Mouse (Mus musculus): ENCODE data around the gene Maz.

Gene Maz

GRCm38 (mm10) chr7:127021563-127022527 is 5.0 kb downstream of the Maz start:
- DNase-seq (ENCODE audit: low read depth, low spot score) = no peak

- DNase-seq (ENCODE audit: low read depth, low spot score) = no peak
These were observed 5.8 kb downstream of the Maz start, which contains the start of the genes Gm42742 and Prrt2 for GRCm38 (mm10) chr7:127020901-127021562. Gene Gm42742 (minus strand): TSS chr7:127021097. Gene Prrt2 (minus strand): TSS chr7:127021211.

GRCm38 (mm10) chr7:127020491-127020890 is 6.3 kb downstream of the Maz start:
- no peak for DNase-seq (ENCODE audit: low read depth, low spot score)

GRCm38 (mm10) chr7:127020031-127020430 is 6.8 kb downstream of the Maz start:
- no peak for DNase-seq (ENCODE audit: low read depth, low spot score)

- no peak for DNase-seq (ENCODE audit: low read depth, low spot score)
These were observed 7.4 kb downstream of the Maz start for GRCm38 (mm10) chr7:127019306-127019960.

GRCm38 (mm10) chr7:127018416-127019305 is 8.2 kb downstream of the Maz start:
- no peak for DNase-seq (ENCODE audit: low read depth, low spot score)

- no peak for DNase-seq (ENCODE audit: low read depth, low spot score)
These were observed 8.9 kb downstream of the Maz start for GRCm38 (mm10) chr7:127017950-127018345.

GRCm38 (mm10) chr7:127016971-127017949 is 9.6 kb downstream of the Maz start, which contains the start of gene Pagr1a:
Gene Pagr1a (minus strand): TSS chr7:127017352.
- DNase-seq (ENCODE audit: low read depth, low spot score) = peak; percentile 99

GRCm38 (mm10) chr7:127016486-127016938 is 10.3 kb downstream of the Maz start:
- DNase-seq (ENCODE audit: low read depth, low spot score) = no peak

- no peak for DNase-seq (ENCODE audit: low read depth, low spot score)
These were observed 10.6 kb downstream of the Maz start, which contains the start of gene Pagr1b for GRCm38 (mm10) chr7:127016481-127016485. Gene Pagr1b (minus strand): TSS chr7:127016484.

- DNase-seq (ENCODE audit: low read depth, low spot score) = no peak
These were observed 10.8 kb downstream of the Maz start for GRCm38 (mm10) chr7:127016081-127016480.

GRCm38 (mm10) chr7:127014993-127015392 is 11.8 kb downstream of the Maz start:
- DNase-seq (ENCODE audit: low read depth, low spot score) = no peak

GRCm38 (mm10) chr7:127014320-127014719 is 12.5 kb downstream of the Maz start, which contains the start of gene Mvp:
Gene Mvp (minus strand): TSS chr7:127014621.
- DNase-seq (ENCODE audit: low read depth, low spot score) = no peak

GRCm38 (mm10) chr7:127013385-127013784 is 13.5 kb downstream of the Maz start:
- no peak for DNase-seq (ENCODE audit: low read depth, low spot score)

GRCm38 (mm10) chr7:127012845-127013244 is 14.0 kb downstream of the Maz start:
- no peak for DNase-seq (ENCODE audit: low read depth, low spot score)

GRCm38 (mm10) chr7:127012374-127012773 is 14.5 kb downstream of the Maz start:
- DNase-seq (ENCODE audit: low read depth, low spot score) = no peak

GRCm38 (mm10) chr7:127011717-127012116 is 15.1 kb downstream of the Maz start:
- DNase-seq (ENCODE audit: low read depth, low spot score) = no peak

- no peak for DNase-seq (ENCODE audit: low read depth, low spot score)
These were observed 15.8 kb downstream of the Maz start for GRCm38 (mm10) chr7:127011051-127011450.

- DNase-seq (ENCODE audit: low read depth, low spot score) = no peak
These were observed 17.3 kb downstream of the Maz start for GRCm38 (mm10) chr7:127009307-127010085.

Measured in retina, adult 2 months (tissue).